Mouse (Mus musculus): ENCODE results near the gene Cyp19a1.

Cyp19a1 gene

DNA sequence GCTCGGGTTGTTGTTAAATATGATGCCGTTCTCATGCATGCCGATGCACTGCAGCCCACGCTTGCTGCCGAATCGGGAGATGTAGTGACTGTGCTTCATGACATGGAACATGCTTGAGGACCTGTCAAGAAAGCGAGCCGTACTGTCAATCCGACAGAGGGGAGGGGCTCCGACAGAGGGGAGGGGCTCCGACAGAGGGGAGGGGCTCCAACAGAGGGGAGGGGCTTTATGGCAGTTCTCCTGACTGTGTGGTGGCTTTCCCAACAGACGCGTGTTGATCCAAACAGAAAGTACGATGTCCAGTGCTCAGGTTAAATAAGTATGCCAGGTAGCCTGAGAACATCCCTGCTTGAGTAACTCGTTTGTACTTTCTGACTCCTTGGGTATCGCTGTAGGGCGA lies 87.7 kb downstream of the Cyp19a1 start:
- no peak for DNase-seq (ENCODE audit: low read depth, low spot score)

- no peak for DNase-seq (ENCODE audit: low read depth, low spot score)
Measured at GRCm38 (mm10) chr9:54169489-54169888, 98.4 kb downstream of the Cyp19a1 start.

DNA sequence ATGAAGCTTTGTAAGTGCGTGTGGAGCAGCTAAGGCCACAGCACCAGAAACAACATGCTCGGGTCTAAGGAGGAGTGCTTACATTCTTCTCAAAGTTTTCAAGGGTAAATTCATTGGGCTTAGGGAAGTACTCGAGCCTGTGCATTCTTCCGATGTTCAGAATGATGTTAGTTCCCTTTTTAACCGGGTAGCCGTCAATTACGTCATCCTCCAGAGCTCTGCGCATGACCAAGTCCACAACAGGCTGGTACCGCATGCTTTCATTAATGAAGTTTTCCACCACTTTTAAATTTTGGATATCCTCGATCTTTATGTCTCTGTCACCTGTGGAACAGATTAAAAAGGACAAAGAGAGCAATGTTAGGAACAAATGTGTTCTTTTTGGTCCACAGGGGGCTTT lies 99.5 kb downstream of the Cyp19a1 start:
- DNase-seq (ENCODE audit: low read depth, low spot score) = no peak

- DNase-seq (ENCODE audit: low read depth, low spot score) = no peak
Measured at GRCm38 (mm10) chr9:54163117-54163516, 104.8 kb downstream of the Cyp19a1 start.

DNA sequence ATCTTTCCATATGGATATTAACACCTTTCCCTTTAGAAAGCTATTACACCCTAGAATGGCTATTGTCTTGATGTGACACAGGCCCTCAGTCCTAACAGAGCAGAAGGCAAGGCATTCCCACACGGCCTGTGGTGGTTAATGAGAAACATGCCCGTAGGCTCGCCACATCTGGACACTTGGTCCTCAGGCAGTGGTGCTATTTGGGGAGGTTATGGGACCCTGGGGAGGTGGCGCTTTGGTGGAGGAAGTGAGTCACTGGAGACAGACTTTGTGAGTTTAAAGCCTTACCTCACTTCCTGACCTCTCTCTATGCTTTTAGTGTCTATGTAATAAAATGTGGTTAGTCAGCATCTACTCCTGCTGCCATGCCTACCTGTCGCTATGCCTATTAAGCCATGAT lies 114.2 kb downstream of the Cyp19a1 start:
- no peak for DNase-seq (ENCODE audit: low read depth, low spot score)

- no peak for DNase-seq (ENCODE audit: low read depth, low spot score)
Measured at GRCm38 (mm10) chr9:54139191-54139590, 128.7 kb downstream of the Cyp19a1 start.

All from c-Kit-negative CD71-positive TER-119-positive erythroid progenitor cells, embryonic 14.5 days (primary cell).